Mouse (Mus musculus): ENCODE results near the gene Cmc1. TPM values are rescaled to one million over a fixed set of nuclear protein-coding genes. Genes with fewer than 3 reads are reported as not detected.

The Cmc1 gene
- polyA plus RNA-seq, 2 experiments, result 10.5 to 50.1 TPM

GRCm38 (mm10) chr9:118042738-118043137 lies 107.2 kb downstream of the Cmc1 start:
- Histone ChIP-seq H3K4me2 (replicated peaks; ENCODE audit: low read depth, low read length, severe bottlenecking) (no peak overlapping the region), H3K36me3 (ENCODE audit: control insufficient read depth, insufficient read depth, low read length) (peaks cover 4% of the 10 kb centered on the region; the same call in 1 of the 2 replicates), H3K27ac (replicated peaks; ENCODE audit: low read depth, low read length) (no peak overlapping the region), H3K4me3 (replicated peaks; ENCODE audit: low read length) (no peak overlapping the region), H3K27me3 (ENCODE audit: control insufficient read depth, insufficient read depth, low read length) (no peaks in the 10 kb centered on the region), H3K4me1 (ENCODE audit: control insufficient read depth, insufficient read depth, low read length) (peaks cover 8% of the 10 kb centered on the region), H3K9ac (ENCODE audit: low read depth, low read length, severe bottlenecking) (no peak overlapping the region), H3K9me3 (ENCODE audit: control insufficient read depth, low read length) (no peaks in the 10 kb centered on the region)
- WGBS, result 88% methylated on average over 4 of the region's 4 CpGs
- ATAC-seq (ENCODE audit: low FRiP score, low read depth) (no peak), DNase-seq (ENCODE audit: low spot score) (no peak)
- TF ChIP-seq POLR2A (IDR thresholded peaks at IDR 0.05; ENCODE audit: borderline replicate concordance, extremely low read depth, insufficient read depth, insufficient read length), result no peak

- WGBS, result 22% methylated on average over 5 of the region's 5 CpGs
- no peak for TF ChIP-seq POLR2A (IDR thresholded peaks at IDR 0.05; ENCODE audit: borderline replicate concordance, extremely low read depth, insufficient read depth, insufficient read length)
- no peak overlapping the region for H3K27ac ChIP-seq (replicated peaks; ENCODE audit: low read depth, low read length)
- ATAC-seq (ENCODE audit: low FRiP score, low read depth), result no peak
- H3K4me3 ChIP-seq (replicated peaks; ENCODE audit: low read length), result peak overlapping the region; percentile 91
- H3K9ac ChIP-seq (ENCODE audit: low read depth, low read length, severe bottlenecking), result peak overlapping the region; percentile 87; the same call in 1 of the 2 replicates
- H3K4me2 ChIP-seq (replicated peaks; ENCODE audit: low read depth, low read length, severe bottlenecking), result peak overlapping the region; percentile 80
- no peaks in the 10 kb centered on the region for H3K9me3 ChIP-seq (ENCODE audit: control insufficient read depth, low read length)
- no peak for DNase-seq (ENCODE audit: low spot score)
- H3K27me3 ChIP-seq (ENCODE audit: control insufficient read depth, insufficient read depth, low read length), result no peaks in the 10 kb centered on the region
- H3K36me3 ChIP-seq (ENCODE audit: control insufficient read depth, insufficient read depth, low read length), result no peaks in the 10 kb centered on the region
- peaks cover 8% of the 10 kb centered on the region for H3K4me1 ChIP-seq (ENCODE audit: control insufficient read depth, insufficient read depth, low read length)
Measured at GRCm38 (mm10) chr9:118041646-118042045, 108.3 kb downstream of the Cmc1 start.

- Histone ChIP-seq H3K4me3 (replicated peaks; ENCODE audit: low read length) (peak overlapping the region; percentile 91), H3K4me2 (replicated peaks; ENCODE audit: low read depth, low read length, severe bottlenecking) (peak overlapping the region; percentile 80), H3K27me3 (ENCODE audit: control insufficient read depth, insufficient read depth, low read length) (no peaks in the 10 kb centered on the region), H3K27ac (replicated peaks; ENCODE audit: low read depth, low read length) (peak overlapping the region; percentile 88), H3K9me3 (ENCODE audit: control insufficient read depth, low read length) (no peaks in the 10 kb centered on the region), H3K36me3 (ENCODE audit: control insufficient read depth, insufficient read depth, low read length) (no peaks in the 10 kb centered on the region), H3K9ac (ENCODE audit: low read depth, low read length, severe bottlenecking) (peak overlapping the region; percentile 87), H3K4me1 (ENCODE audit: control insufficient read depth, insufficient read depth, low read length) (peaks cover 8% of the 10 kb centered on the region)
- no peak for DNase-seq (ENCODE audit: low spot score)
- WGBS, result 3% methylated on average over 17 of the region's 21 CpGs
- TF ChIP-seq POLR2A (IDR thresholded peaks at IDR 0.05; ENCODE audit: borderline replicate concordance, extremely low read depth, insufficient read depth, insufficient read length), result no peak
- no peak for ATAC-seq (ENCODE audit: low FRiP score, low read depth)
Measured at GRCm38 (mm10) chr9:118041022-118041400, 109.0 kb downstream of the Cmc1 start.

- H3K4me3 ChIP-seq (replicated peaks; ENCODE audit: low read length), result peak within 1 kb of the TSS; percentile 91
- peak within 1 kb of the TSS; percentile 88 for H3K27ac ChIP-seq (replicated peaks; ENCODE audit: low read depth, low read length)
- H3K9me3 ChIP-seq (ENCODE audit: control insufficient read depth, low read length), result no peaks in the 10 kb centered on the region
- WGBS, result 1% methylated on average over 80 of the region's 87 CpGs
- peak; percentile 100 for DNase-seq (ENCODE audit: low spot score)
- peak; percentile 83; the same call in 1 of the 2 replicates for TF ChIP-seq POLR2A (IDR thresholded peaks at IDR 0.05; ENCODE audit: borderline replicate concordance, extremely low read depth, insufficient read depth, insufficient read length)
- peak; percentile 97 for ATAC-seq (ENCODE audit: low FRiP score, low read depth)
- H3K27me3 ChIP-seq (ENCODE audit: control insufficient read depth, insufficient read depth, low read length), result no peaks in the 10 kb centered on the region
- H3K36me3 ChIP-seq (ENCODE audit: control insufficient read depth, insufficient read depth, low read length), result no peaks in the 10 kb centered on the region
- peak within 1 kb of the TSS; percentile 80 for H3K4me2 ChIP-seq (replicated peaks; ENCODE audit: low read depth, low read length, severe bottlenecking)
- H3K4me1 ChIP-seq (ENCODE audit: control insufficient read depth, insufficient read depth, low read length), result peaks cover 8% of the 10 kb centered on the region
- peak within 1 kb of the TSS; percentile 87 for H3K9ac ChIP-seq (ENCODE audit: low read depth, low read length, severe bottlenecking)
Measured at GRCm38 (mm10) chr9:118040218-118041021, 109.6 kb downstream of the Cmc1 start, which contains the start of gene Azi2. TSS of gene Azi2 (plus strand) at chr9:118040499.

- H3K27ac ChIP-seq (replicated peaks; ENCODE audit: low read depth, low read length), result no peak overlapping the region
- no peaks in the 10 kb centered on the region for H3K9me3 ChIP-seq (ENCODE audit: control insufficient read depth, low read length)
- ATAC-seq (ENCODE audit: low FRiP score, low read depth) (no peak), DNase-seq (ENCODE audit: low spot score) (no peak)
- H3K4me3 ChIP-seq (replicated peaks; ENCODE audit: low read length), result no peak overlapping the region
- no peaks in the 10 kb centered on the region for H3K36me3 ChIP-seq (ENCODE audit: control insufficient read depth, insufficient read depth, low read length)
- H3K4me1 ChIP-seq (ENCODE audit: control insufficient read depth, insufficient read depth, low read length), result no peaks in the 10 kb centered on the region
- no peaks in the 10 kb centered on the region for H3K27me3 ChIP-seq (ENCODE audit: control insufficient read depth, insufficient read depth, low read length)
- H3K4me2 ChIP-seq (replicated peaks; ENCODE audit: low read depth, low read length, severe bottlenecking), result no peak overlapping the region
- H3K9ac ChIP-seq (ENCODE audit: low read depth, low read length, severe bottlenecking), result no peak overlapping the region
- 84% methylated on average over 3 of the region's 3 CpGs for WGBS
- TF ChIP-seq POLR2A (IDR thresholded peaks at IDR 0.05; ENCODE audit: borderline replicate concordance, extremely low read depth, insufficient read depth, insufficient read length), result no peak
Measured at GRCm38 (mm10) chr9:118034990-118035389, 115.0 kb downstream of the Cmc1 start.

All from limb, embryonic 14.5 days (tissue).